Mouse (Mus musculus) pancreas, adult 10 weeks (tissue): Measurements from ENCODE around the gene Cirbp. TPM values are rescaled to one million over a fixed set of nuclear protein-coding genes. Genes with fewer than 3 reads are reported as not detected.

Experiments used
- polyA plus RNA-seq: library from polyadenylated mRNA; stranded (reverse); fragments of 350-450 nt; fragmentation: Illumina TruSeq; extraction: RNeasy Lipid Tissue Mini Kit (QIAGEN cat#74804); gene quantifications from one replicate; pipeline ENCODE4 v1.2.3, GENCODE M21; 2015; ENCODE audit warnings: low read depth, low replicate concordance; ENCODE audit not compliant: insufficient read depth

Cirbp gene
- polyA plus RNA-seq, result 33.4 TPM

DNA sequence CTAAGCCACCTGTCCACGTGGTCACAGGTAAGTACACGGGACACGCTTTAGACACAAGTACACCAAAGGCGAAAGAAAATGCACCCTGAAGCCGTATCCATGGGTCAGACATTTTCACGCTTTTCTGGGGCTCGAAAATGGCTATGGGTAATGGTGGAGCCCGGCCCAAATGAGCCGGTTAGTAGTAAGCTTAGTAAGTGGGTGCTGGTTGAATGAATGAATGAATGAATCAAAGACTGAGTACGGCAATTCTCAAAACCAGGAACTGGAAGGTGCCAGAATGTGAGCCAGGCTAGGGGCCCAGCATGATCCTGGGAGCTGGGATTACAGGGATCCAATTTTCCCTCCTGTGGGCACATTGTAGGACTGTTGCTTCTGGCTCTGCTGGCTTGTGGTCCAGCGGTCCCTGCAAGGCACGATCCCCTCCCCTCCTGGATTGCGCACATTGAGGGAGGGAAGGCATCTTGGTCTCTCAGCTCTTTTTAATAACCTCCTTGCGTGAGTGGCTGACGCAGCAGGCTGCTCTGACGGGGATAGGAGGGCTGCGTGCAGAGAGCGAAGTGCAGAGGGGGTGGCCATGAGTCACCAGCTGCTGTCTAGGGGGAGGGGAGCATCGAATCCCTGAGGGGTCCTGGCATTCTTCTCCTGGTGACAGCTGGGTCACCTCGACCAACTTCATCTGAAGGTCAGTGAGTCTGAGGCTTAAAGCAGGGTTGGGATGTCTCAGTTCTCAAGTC, at the start of gene Cirbp:
Gene Cirbp (plus strand): TSS at position 594 of the 737 bp plus-strand sequence.

GRCm38 (mm10) chr10:80138553-80139438, 27.0 kb upstream of the Cirbp start, which contains the start of gene Atp5d:
Atp5d (plus strand) TSS chr10:80138632.

GRCm38 (mm10) chr10:80140666-80141035, 25.1 kb upstream of the Cirbp start, which contains the start of gene Cbarp:
Cbarp (minus strand) TSS chr10:80140835.

GRCm38 (mm10) chr10:80147719-80148601, 17.8 kb upstream of the Cirbp start, which contains the start of gene Midn:
Midn (plus strand) TSS chr10:80148272.

DNA sequence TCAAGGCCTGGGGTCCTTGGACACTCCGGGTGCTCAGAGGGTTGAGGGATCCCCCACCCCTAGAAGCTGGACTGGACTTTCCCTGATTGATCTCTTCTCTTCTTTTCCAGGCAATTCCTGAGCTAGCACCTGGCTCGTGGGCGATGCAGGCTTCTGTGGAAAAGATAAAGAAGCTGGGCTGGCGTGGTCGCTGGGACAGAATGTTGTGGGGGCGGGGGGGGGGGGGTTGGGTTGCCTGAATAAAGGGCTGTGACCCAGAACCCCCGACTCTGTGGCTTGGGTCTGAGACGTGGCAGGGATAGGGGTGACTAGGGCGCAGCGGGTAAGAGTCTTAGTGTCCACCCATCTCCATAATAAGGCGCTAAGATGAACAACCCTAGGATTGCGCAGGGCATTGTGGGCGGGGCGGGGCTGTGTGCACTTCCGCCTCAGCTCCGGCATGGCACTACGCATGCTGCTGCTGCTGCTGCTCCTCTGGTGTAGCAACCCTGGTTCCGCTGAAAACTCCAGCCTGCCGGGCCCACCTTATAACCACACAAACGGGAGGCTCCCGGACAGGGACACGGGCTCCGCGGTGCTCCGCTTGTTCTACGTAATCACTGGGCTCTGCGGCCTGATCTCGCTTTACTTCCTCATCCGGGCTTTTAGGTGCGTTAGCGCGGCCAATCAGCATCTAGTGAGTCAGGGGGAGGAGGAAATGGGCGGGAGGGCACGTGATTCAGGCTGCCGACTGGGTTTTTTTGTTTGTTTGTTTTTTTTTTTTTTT, 6.9 kb downstream of the Cirbp start, which contains the start of gene 1600002K03Rik:
Gene 1600002K03Rik (plus strand): TSS at position 418 of the 766 bp plus-strand sequence.

GRCm38 (mm10) chr10:80179068-80180051, 13.6 kb downstream of the Cirbp start, which contains the start of gene Efna2:
Efna2 (plus strand) TSS chr10:80179482.

Other genes with a start within 250 kb of the Cirbp start
- gene Kiss1r, start 249.0 kb upstream of the Cirbp start, polyA plus RNA-seq, result not detected
- 19.0 TPM for gene R3hdm4, start 244.8 kb upstream of the Cirbp start, polyA plus RNA-seq
- gene Arid3a, start 238.9 kb upstream of the Cirbp start, polyA plus RNA-seq, result 1.0 TPM
- 6.9 TPM for gene Wdr18, start 205.8 kb upstream of the Cirbp start, polyA plus RNA-seq
- not detected for gene Grin3b, start 195.3 kb upstream of the Cirbp start, polyA plus RNA-seq
- gene Tmem259, start 181.7 kb upstream of the Cirbp start, polyA plus RNA-seq, result 36.8 TPM
- gene Cnn2, start 177.4 kb upstream of the Cirbp start, polyA plus RNA-seq, result 13.6 TPM
- 6.0 TPM for gene Abca7, start 169.5 kb upstream of the Cirbp start, polyA plus RNA-seq
- gene Arhgap45, start 149.3 kb upstream of the Cirbp start, polyA plus RNA-seq, result 4.5 TPM
- gene Polr2e, start 126.2 kb upstream of the Cirbp start, polyA plus RNA-seq, result 33.6 TPM
- 266 TPM for gene Gpx4, start 118.8 kb upstream of the Cirbp start, polyA plus RNA-seq
- gene Sbno2, start 60.4 kb upstream of the Cirbp start, polyA plus RNA-seq, result 6.5 TPM
- gene Stk11, start 50.2 kb upstream of the Cirbp start, polyA plus RNA-seq, result 77.4 TPM
- 84.2 TPM for gene Atp5d, start 27.4 kb upstream of the Cirbp start, polyA plus RNA-seq
- gene Cbarp, start 25.1 kb upstream of the Cirbp start, polyA plus RNA-seq, result 5.9 TPM
- 10.8 TPM for gene Midn, start 17.7 kb upstream of the Cirbp start, polyA plus RNA-seq
- 7.2 TPM for gene 1600002K03Rik, start 7.0 kb downstream of the Cirbp start, polyA plus RNA-seq
- 0.50 TPM for gene Efna2, start 13.5 kb downstream of the Cirbp start, polyA plus RNA-seq
- gene Mum1, start 60.4 kb downstream of the Cirbp start, polyA plus RNA-seq, result 16.2 TPM
- 67.2 TPM for gene Ndufs7, start 83.1 kb downstream of the Cirbp start, polyA plus RNA-seq
- 101 TPM for gene Gamt, start 95.0 kb downstream of the Cirbp start, polyA plus RNA-seq
- 25.5 TPM for gene Dazap1, start 95.5 kb downstream of the Cirbp start, polyA plus RNA-seq
- 1,054 TPM for gene Rps15, start 126.5 kb downstream of the Cirbp start, polyA plus RNA-seq
- gene Apc2, start 130.0 kb downstream of the Cirbp start, polyA plus RNA-seq, result 0.26 TPM
- gene 2310011J03Rik, start 154.6 kb downstream of the Cirbp start, polyA plus RNA-seq, result 7.9 TPM
- gene Pcsk4, start 163.5 kb downstream of the Cirbp start, polyA plus RNA-seq, result 7.0 TPM
- gene Reep6, start 164.0 kb downstream of the Cirbp start, polyA plus RNA-seq, result 6.4 TPM
- 5.9 TPM for gene Adamtsl5, start 182.4 kb downstream of the Cirbp start, polyA plus RNA-seq
- 0.61 TPM for gene Plk5, start 190.5 kb downstream of the Cirbp start, polyA plus RNA-seq
- 1.3 TPM for gene Mex3d, start 221.7 kb downstream of the Cirbp start, polyA plus RNA-seq
- 25.4 TPM for gene Mbd3, start 233.6 kb downstream of the Cirbp start, polyA plus RNA-seq
- gene Uqcr11, start 240.8 kb downstream of the Cirbp start, polyA plus RNA-seq, result 156 TPM